Mouse (Mus musculus) B cell, adult 2 months (primary cell): ENCODE results near the gene Ssrp1.

Experiments
- DNase-seq, 2 experiments: peaks; one replicate each; pipeline ENCODE4 v3.0.0; 2022

Gene Ssrp1

GRCm38 (mm10) chr2:85037047-85038026 lies at the start of gene Ssrp1, which contains the start of gene P2rx3:
TSS of gene Ssrp1 (plus strand) at chr2:85037234.
TSS of gene P2rx3 (minus strand) at chr2:85037462.
- DNase-seq: peak; percentile 93 to 94

- peak; percentile 32 to 41 for DNase-seq
Measured at GRCm38 (mm10) chr2:84987930-84988329, 49.1 kb upstream of the Ssrp1 start, which contains the start of gene Prg3. TSS of gene Prg3 (plus strand) at chr2:84988215.

DNA sequence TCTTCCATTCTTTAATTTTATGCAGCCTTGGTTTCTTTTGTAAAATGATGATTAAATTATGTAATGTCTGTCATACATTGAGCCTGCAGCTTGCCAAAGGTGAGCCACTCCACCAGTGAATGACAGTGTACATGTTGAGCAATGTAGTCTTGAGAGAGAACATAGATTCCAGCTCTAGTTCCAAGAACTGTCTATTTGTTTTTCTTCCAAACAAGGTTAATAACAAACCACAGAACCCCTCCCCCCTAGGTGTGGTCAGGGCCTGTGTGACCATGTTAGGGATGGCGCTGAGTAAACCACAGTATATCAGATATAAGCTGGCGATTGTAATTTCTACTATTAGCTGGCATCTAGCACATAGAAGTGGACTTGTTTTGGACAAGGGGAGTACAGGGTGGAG lies 40.7 kb upstream of the Ssrp1 start:
- DNase-seq: no peak

- no peak for DNase-seq
Measured at GRCm38 (mm10) chr2:84999486-85000181, 37.4 kb upstream of the Ssrp1 start.

- DNase-seq: no peak
Measured at GRCm38 (mm10) chr2:85001497-85001896, 35.5 kb upstream of the Ssrp1 start.

DNA sequence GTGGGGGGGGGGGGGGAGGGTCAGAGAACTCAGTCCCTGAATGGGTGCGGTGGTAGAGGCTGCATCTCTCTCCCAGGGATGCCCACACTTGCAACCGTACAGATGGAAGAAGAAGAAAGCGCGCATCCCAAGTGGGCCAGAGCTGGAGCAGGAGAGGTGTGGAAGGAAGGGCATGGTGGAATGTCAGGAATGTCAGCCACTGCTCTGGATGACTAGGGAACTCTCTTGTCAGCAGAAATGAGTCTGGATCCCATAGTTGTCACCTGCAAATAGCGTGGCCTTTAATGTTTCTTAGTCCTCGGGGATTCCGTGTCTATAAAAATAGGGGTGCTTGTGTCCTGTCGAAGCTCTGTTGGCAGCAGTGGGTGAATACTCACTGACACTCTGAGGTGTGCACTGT lies 34.5 kb upstream of the Ssrp1 start:
- DNase-seq: no peak

GRCm38 (mm10) chr2:85004341-85004740 lies 32.7 kb upstream of the Ssrp1 start:
- no peak for DNase-seq

DNA sequence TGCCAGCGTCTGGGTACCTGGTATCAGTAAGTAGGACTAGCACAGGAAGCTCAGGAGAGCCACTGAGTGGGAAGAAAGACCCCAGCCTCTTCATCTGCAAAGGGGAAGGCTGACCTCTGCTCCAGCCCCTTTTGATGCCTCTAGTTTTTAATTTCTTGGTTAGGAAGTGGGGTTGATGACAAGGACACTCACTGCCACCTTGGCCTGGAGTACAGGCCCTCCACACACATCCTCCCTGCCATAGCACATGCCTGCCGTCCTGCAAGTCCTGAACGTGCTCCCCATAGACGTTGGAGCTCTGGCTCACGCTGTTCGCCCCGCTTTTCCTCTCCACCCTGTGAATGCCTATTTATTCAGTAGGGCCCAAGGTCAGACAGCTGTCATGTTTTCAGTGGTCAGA lies 30.4 kb upstream of the Ssrp1 start:
- DNase-seq: no peak

DNA sequence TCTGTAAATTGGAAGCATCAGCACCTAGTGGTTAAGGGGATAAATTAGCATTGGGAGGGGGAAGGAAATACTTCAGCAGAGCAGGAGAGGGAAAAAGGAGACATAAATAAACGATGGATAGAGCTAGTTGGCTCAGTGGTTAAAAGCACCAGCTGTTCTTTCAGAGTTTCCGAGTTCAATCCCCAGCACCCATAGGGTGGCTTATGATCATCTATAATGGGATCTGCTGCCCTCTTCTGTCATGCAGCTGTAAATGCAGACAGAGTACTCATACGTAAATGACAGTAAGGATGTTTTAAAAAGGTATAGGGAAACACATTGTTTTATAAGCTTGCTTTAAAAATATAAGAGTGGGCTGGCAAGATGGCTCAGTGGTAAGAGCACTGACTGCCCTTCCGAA lies 29.3 kb upstream of the Ssrp1 start:
- DNase-seq: peak; percentile 66 to 69

- DNase-seq: no peak
Measured at GRCm38 (mm10) chr2:85009212-85009611, 27.8 kb upstream of the Ssrp1 start.

GRCm38 (mm10) chr2:85011906-85012604 lies 25.0 kb upstream of the Ssrp1 start:
- DNase-seq: no peak

DNA sequence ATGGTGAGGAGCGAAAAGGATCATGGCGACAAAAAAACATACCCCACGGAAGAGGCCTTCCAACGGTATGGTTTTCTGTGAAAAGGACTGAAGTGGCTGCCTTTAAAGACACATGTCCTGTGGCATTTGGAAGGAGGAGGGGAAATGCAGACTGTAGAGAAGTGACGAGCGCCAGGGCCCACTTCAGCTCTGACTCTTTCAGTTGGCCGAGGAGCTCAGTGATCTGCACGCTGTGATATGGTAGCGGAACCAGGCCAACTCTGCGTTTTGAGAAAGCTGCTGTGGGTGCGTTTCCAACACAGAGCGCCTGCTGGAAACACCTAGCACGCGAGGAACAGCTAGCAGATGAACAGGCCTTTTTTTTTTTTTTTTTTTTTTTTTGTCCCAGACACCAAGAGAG lies 24.4 kb upstream of the Ssrp1 start:
- DNase-seq: no peak

DNA sequence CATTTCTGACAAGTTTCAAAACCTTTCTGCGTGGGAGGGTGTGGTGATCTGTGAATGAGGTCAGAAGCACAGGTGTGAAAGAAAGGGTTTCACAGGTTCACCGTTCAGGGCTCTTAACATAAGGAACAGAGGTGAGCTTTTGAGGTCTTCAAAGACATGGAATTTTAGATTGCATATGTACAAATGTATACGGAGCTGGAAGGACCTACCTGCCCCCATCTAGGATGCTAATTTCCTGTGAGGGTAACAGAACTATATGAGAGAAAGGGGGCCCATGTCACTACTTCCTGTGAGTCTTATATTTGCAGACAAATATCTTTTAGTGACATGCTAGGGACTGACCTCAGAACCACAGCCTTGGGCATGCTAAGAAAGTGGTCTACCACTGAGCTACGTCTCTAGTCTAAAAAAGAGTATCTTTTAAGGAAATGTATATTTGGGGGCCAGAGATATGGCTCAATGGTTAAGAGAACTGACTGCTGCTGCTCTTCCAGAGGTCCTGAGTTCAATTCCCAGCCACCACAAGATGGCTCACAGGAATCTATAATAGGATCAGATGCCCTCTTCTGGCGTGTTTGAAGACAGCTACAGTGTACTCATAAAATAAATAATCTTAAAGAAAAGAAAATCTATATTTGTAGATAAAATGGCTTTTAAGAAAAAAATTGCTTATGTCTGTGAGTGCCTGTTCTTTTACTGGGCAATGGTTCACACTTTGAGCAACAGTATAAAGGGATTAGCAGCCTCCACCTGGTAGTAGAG lies 23.0 kb upstream of the Ssrp1 start:
- no peak for DNase-seq

DNA sequence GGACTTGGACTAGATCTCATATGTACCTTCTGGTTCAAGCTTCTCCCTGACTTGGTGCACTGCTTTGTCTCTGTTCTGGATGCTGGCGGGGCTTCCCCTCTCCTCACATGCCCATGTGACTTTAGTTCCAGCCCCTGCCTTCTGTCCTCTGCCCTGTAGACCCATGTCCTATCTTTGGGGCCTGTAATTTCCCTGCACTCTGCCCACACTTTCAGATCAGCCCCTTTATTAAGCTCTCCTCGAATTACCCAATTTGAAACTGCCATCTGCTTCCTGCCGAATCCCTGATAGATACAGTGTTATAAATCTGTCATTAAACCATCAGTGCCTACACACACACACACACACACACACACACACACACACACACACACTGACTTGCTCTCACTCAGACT lies 22.4 kb upstream of the Ssrp1 start:
- DNase-seq: peak in 1 of 2 experiments; percentile 9

GRCm38 (mm10) chr2:85022043-85022442 lies 15.0 kb upstream of the Ssrp1 start:
- DNase-seq: no peak

GRCm38 (mm10) chr2:85026178-85026577 lies 10.9 kb upstream of the Ssrp1 start:
- no peak for DNase-seq

DNA sequence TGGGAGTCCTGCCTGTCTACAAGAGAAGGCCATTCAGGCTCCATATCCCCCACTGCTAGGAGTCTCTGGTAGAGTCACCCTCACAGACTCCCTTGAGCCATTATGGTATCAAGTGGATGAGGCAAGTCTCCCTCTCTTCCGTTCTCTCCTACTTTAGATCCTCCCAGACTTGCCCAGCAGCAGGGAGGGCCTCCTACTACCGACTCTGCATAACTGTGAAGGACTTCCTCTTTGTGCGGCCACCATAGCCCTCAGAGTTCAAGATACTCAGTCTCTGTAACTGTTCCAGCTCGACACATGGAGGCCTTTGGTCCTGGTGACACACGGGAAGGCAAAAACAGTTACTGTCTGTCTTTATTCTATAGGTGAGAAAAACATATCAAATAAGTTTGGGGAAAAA lies 9.8 kb upstream of the Ssrp1 start:
- DNase-seq: peak; percentile 33 to 34

DNA sequence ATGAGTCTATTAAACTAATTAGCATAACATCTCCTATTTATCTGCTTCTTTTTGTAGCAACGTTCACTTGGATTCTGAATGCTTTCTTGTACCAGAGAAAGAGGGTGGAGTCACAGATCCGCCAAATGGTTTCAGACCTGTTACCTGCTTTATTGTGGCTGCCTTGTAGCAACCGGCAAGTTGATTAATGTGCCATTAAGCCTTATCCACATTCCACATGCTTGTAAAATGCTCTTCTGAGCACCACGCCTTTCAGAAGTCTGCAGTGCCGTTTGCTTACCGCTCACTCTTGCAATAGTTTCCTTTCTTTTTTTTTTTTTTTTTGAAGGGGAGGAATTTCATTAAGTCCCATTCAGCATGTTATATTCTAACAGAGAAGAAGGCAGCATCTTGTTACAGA lies 7.1 kb upstream of the Ssrp1 start:
- no peak for DNase-seq

DNA sequence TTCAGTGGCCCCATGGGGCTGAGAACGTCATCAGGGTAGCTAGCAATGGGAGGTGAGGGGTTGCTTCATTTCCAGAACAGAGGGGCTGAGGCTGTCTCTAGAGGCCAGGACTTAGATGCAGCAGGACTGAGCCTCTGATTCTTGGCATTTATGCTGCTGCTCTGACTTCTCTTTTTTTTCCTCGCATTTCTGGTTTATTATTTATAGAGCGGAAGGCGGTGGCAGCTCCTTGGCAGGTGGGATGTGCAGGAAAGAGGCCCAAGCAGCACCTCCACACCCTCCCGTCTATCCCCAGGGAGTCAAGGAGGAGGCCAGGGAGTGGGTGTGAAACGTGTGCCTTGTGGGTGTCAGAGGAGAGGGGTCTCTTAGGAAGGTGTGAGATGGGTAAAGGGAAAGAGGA lies 6.0 kb upstream of the Ssrp1 start:
- no peak for DNase-seq

DNA sequence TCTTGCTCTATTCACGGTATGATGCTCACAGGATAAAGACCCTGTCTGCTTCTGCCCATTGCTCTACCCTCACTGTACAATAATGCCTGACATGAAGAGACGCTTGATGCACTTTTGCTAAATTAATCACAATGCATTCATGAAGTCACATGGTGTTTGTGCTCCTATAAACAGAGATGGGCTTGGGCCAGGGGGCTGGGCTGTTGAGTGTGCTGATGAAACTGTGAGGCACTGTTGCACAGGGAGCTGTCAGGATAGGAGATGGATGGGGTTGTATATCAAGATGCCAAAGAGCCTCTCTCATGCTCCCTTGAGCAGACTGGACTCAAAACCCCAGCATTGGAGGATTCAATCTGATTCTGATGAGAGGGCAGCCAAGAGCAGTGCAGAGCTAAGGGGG lies 3.9 kb upstream of the Ssrp1 start:
- DNase-seq: no peak

- DNase-seq: no peak
Measured at GRCm38 (mm10) chr2:85034169-85034568, 2.9 kb upstream of the Ssrp1 start.

DNA sequence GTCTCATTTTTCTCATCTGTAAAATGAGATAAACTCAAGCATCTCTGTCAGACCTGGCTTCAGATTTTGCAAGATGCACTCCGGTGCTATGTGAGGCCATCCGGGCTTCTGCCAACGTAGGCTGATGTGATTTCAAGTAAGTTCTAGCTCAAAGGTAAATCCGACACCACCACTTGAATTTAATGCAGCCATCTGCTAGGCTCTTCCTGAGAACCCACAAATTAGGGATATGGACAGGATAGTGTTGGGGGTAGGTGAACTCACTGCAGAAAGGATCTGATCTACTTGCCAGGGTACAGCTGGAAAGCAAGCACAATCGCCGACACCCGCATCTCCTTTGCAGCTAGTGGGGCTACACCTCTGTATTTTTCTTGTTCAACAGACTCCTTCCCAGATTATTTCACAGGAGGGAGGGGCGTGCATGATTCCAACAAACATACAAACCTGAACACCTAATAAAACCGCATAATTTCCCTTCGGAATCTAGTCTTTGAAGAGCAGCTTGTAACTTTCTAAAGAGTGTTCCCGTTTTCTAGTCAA lies 457 bp upstream of the Ssrp1 start:
- DNase-seq: no peak
